Mouse (Mus musculus) left cerebral cortex, adult 2 months (tissue): ENCODE measurements around the gene Sit1. TPM values are rescaled to one million over a fixed set of nuclear protein-coding genes. Genes with fewer than 3 reads are reported as not detected.

Source experiments
- DNase-seq, 2 experiments: peaks; one replicate each; pipeline ENCODE4 v3.0.0; 2021 to 2022; ENCODE audit warnings: low spot score in 2 of 2, mixed read lengths in 1 of 2; ENCODE audit errors: extremely low spot score in 1 of 2
- H3K27ac ChIP-seq: fragments of 200-600 bp; 2 replicates; pipeline ENCODE4 v1.8.1; 2022
- H3K4me3 ChIP-seq: fragments of 200-600 bp; 2 replicates; pipeline ENCODE4 v1.8.1; 2022
- CTCF ChIP-seq: fragments of 200-600 bp; IDR thresholded peaks from 2 replicates; pipeline ENCODE4 v1.8.1; 2022; ENCODE audit warnings: antibody characterized with exemption, mild to moderate bottlenecking, moderate library complexity
- intact Hi-C: fragments of 180-260 bp; cut with DNase I; formaldehyde crosslinking; loops from one replicate; pipeline ENCODE4 v1.15.1; 2025
- total RNA-seq, 2 experiments: library from RNA; stranded (reverse); gene quantifications; 2 replicates each; pipeline ENCODE4 v1.2.3; 2021

The Sit1 gene
- total RNA-seq, 2 experiments from 2014 or later: not detected

GRCm38 (mm10) chr4:43511675-43512454 is 28.3 kb upstream of the Sit1 start:
- no peak for TF ChIP-seq CTCF
- H3K4me3 ChIP-seq: no peak overlapping the region
- no peak for DNase-seq
- H3K27ac ChIP-seq: no peak overlapping the region
- intact Hi-C loops: no loop called here

DNA sequence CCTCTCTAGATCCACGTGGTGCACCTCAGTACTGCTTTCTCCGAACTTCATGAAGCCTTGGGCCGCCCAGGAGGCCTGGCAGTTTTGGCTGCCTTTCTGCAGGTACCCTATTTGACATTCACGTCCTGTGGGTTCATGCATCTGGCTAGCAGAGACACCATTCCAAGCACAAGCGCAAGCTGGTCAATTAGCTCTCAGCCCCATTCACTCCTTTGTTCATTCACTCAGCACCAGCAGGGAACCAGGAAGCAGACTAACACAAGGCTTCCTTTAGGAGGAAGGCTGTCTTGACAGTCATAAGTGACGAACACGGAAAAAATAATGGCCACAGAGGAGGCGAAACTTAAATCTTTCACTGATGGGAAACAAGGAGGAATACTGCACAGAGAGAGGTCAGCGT is 25.6 kb upstream of the Sit1 start:
- Histone ChIP-seq H3K27ac (no peak overlapping the region), H3K4me3 (no peak overlapping the region)
- DNase-seq: no peak
- no peak for TF ChIP-seq CTCF
- intact Hi-C loops: no loop called here

DNA sequence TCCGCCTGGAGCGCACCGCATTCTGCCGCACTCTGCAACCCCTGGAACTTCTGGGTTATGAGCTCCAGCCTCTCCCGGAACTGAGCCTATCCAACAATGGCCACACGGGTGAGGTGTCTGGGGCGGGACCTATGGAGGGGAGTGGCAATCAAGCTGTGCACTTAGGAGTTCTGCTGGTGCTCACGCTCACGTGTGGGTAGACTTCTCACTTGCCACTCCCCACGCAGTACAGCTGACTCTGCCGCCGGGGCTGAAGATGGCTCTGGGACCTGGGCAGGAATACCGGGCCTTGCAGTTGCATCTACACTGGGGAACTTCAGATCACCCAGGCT is 25.1 kb upstream of the Sit1 start:
- Histone ChIP-seq H3K4me3 (peak overlapping the region; percentile 29), H3K27ac (no peak overlapping the region)
- DNase-seq: no peak
- intact Hi-C loops: no loop called here
- no peak for TF ChIP-seq CTCF

DNA sequence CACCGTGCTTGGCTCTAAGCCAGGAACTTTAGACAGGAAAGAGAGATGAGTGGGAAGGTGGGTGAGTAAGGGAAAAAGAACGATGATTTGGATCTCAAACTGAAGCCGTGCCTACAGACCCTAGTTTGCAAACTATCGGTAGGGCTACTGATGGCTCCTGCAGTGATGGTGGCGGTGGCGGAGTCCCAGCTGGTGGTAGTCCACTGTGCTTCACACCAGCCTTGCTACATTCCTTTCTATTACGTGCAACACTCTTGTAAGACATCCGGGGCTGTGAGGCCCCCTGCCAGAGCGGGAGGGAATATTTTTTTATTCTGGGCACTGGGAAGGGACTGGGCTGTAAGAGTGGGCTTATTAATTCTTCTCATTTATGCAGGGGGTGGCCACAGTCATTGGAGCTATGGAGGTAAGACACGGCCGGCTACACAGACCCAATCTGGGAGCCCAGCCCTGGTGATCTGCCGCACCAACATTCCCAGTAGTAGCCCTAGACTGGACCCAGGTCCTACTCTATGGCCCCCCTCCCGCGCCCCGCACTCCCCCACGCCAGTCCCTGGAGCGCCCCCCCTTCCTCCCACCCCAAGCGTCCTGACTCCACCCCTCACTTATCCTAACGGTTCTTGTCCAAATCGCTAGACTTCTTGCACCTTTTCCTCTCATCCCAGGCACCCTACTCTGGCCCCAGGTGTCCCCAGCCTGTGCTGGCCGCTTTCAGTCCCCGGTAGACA is 24.6 kb upstream of the Sit1 start:
- DNase-seq: no peak
- Histone ChIP-seq H3K27ac (no peak overlapping the region), H3K4me3 (peak overlapping the region; percentile 29)
- intact Hi-C loops: no loop called here
- no peak for TF ChIP-seq CTCF

DNA sequence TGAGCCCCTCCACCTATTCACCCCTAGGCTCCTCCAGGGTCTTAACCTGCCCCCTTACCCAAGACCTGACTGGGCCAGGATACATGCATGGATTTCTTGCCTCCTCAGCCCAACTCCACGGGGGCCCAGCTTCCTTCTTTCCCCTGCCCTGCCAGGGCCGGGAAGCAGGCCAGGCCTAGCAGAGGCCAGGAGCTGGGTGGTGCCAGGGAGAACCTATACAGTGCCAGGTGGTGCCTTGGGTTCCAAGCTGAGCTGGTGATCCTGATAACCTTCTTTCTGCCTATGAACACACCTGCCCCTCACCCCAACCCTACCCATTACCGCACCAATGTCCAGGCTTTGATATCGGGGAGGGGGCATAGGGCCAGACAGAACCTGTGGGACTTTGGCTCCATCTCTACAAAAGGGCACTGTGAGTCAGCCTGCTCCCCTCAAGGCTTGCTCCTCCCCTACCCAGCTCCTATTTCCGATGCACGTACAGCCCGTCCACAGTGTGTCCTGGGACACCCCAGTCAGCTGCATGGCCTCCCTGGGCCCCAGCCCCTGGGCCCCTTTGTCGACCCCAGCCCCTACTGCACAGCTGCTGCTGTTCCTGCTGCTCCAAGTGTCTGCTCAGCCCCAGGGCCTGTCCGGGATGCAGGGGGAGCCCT is 23.1 kb upstream of the Sit1 start, which contains the start of gene Car9:
Gene Car9 (plus strand): TSS at position 431 of the 650 bp plus-strand sequence.
- intact Hi-C loops: no loop called here
- no peak for DNase-seq
- H3K4me3 ChIP-seq: no peak within 1 kb of the TSS
- no peak within 1 kb of the TSS for H3K27ac ChIP-seq
- no peak for TF ChIP-seq CTCF

- Histone ChIP-seq H3K4me3 (no peak overlapping the region), H3K27ac (no peak overlapping the region)
- DNase-seq: no peak
- intact Hi-C loops: no loop called here
- TF ChIP-seq CTCF: no peak
These were observed 22.5 kb upstream of the Sit1 start for GRCm38 (mm10) chr4:43506074-43506473.

- no peak for TF ChIP-seq CTCF
- intact Hi-C loops: no loop called here
- no peak for DNase-seq
- Histone ChIP-seq H3K4me3 (no peak overlapping the region), H3K27ac (no peak overlapping the region)
These were observed 20.7 kb upstream of the Sit1 start for GRCm38 (mm10) chr4:43504269-43504668.

DNA sequence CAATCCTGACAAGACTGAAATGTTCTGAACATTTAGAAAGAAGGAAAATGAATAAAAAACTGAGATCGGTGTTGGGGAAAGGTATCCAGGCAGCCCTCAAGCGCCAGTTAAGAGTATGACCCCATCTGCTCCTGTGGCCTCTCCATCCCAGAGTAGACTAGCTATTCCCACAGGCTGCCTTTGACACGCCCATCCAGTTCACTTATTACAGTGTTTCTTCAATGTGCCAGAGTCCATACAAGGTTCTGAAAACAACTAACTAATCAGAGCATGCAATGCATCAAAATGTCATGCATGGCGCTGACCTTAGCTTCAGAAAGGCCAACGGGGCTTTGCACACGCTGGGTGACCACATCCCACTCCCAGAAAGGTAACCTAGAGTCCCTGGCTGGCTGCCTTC is 20.0 kb upstream of the Sit1 start:
- intact Hi-C loops: no loop called here
- Histone ChIP-seq H3K27ac (no peak overlapping the region), H3K4me3 (no peak overlapping the region)
- TF ChIP-seq CTCF: no peak
- DNase-seq: no peak

- no peak overlapping the region for H3K4me3 ChIP-seq
- no peak overlapping the region for H3K27ac ChIP-seq
- no peak for TF ChIP-seq CTCF
- intact Hi-C loops: no loop called here
- DNase-seq: no peak
These were observed 19.5 kb upstream of the Sit1 start for GRCm38 (mm10) chr4:43503041-43503440.

DNA sequence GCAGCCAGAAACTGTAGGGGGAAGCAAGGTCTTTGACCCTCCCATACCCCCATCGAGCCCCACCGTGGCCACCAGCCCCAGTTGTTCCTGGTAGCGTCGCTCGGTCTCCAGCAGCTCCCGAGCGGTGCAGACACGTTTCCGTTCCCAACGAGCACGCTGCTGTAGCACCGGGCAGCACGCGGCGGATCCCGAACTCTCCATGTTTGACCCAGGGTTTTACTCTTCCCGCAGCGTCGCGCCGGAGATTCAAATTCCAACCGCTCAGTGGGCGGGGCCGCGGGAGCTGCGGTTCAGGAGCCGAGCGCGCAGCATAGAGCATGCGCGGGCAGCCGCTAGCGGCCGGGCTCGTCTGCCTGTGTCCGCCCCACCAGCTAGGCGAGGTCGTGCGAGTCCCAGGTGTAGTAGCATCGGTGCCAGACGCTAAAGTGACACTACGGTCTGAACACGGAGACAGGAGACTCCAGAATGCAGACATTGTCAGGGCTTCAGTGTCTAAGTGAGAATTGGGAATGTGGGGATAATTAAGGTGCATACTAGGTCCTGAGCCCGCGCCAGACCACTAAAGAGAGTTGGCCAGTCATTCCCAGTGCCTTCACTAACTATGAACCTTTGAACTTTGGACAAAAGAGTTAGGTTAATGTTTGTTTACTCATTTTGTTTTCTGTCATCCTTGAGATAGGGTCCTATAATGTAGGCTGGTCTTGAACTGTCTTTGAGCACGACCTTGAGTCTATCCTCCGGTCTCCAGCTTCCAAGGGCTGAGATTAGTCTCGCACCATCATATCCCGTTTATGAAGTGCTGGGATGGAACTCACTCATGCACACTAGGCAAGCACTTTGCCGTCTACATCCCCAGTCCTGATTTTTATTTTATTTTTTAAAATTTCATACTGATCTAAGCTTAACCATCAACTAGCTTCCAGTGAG is 16.1 kb upstream of the Sit1 start, which contains the start of gene Arhgef39:
Gene Arhgef39 (minus strand): TSS at position 289 of the 927 bp plus-strand sequence.
- TF ChIP-seq CTCF: no peak
- H3K27ac ChIP-seq: no peak within 1 kb of the TSS

DNA sequence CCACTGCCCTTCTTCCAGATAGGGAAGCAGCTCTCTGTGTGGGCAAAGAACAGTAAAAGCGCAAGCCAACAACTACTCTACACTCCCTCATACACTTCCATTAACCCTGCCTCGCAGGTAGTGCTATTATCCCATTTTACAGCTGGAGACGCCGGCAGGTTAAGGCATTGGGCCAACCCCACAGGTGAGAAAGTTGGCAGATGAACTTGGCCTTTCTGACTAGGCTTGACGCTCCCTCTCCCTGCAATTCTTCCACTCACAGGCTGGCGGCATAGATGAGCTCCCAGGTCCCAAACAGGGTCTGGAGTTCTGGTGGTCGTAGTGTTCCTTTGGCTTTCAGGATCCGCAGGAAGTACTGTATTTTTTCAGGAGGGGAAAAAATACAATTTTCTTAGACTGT is 15.4 kb upstream of the Sit1 start:
- DNase-seq: no peak
- intact Hi-C loops: loop anchor here (10.0 kb wide), 1 partner anchor 454 kb away; the partner anchor contains the start of gene Fam214b
- Histone ChIP-seq H3K27ac (no peak overlapping the region), H3K4me3 (peak overlapping the region; percentile 53; the same call in 1 of the 2 replicates)
- TF ChIP-seq CTCF: no peak; the same call in 1 of the 2 replicates

More for the DNA sequence above, 16.1 kb upstream of the Sit1 start, which contains the start of gene Arhgef39:
- intact Hi-C loops: loop anchor here (10.0 kb wide), 1 partner anchor 455 kb away; the partner anchor contains the start of gene Fam214b
- peak within 1 kb of the TSS; percentile 53 for H3K4me3 ChIP-seq
- peak; percentile 69 to 79 for DNase-seq
